Mouse (Mus musculus) intestine, postnatal 0 days (tissue): ENCODE data around the gene Mbnl1. TPM values are rescaled to one million over a fixed set of nuclear protein-coding genes. Genes with fewer than 3 reads are reported as not detected.

Source experiments
- ATAC-seq: fragments of 200-750 bp; cut with Nextera tagmentation; 2 replicates; pipeline ENCODE4 v1.8.0; 2017; ENCODE audit warnings: mild to moderate bottlenecking, moderate TSS enrichment, moderate library complexity
- H3K27ac ChIP-seq: fragments of 300-500 bp; sonication (generic); 2 replicates; pipeline ENCODE4 v1.5.1; 2014; ENCODE audit warnings: mild to moderate bottlenecking, low read depth, low read length, moderate library complexity
- H3K27me3 ChIP-seq: fragments of 300-500 bp; sonication (generic); replicated peaks from 2 replicates; pipeline ENCODE4 v1.6.1; 2014; ENCODE audit warnings: low read length, mixed read lengths; ENCODE audit not compliant: control insufficient read depth, insufficient read depth
- H3K36me3 ChIP-seq: fragments of 300-500 bp; sonication (generic); 2 replicates; pipeline ENCODE4 v1.6.1; 2014; ENCODE audit warnings: mild to moderate bottlenecking, moderate library complexity; ENCODE audit not compliant: control insufficient read depth, insufficient read depth
- H3K4me1 ChIP-seq: fragments of 300-500 bp; sonication (generic); replicated peaks from 2 replicates; pipeline ENCODE4 v1.6.1; 2014; ENCODE audit warnings: antibody characterized with exemption, low read length, mixed read lengths; ENCODE audit not compliant: control insufficient read depth, insufficient read depth
- H3K4me2 ChIP-seq: fragments of 300-500 bp; sonication (generic); replicated peaks from 2 replicates; pipeline ENCODE4 v1.6.1; 2014; ENCODE audit warnings: low read depth, mild to moderate bottlenecking, moderate library complexity
- H3K4me3 ChIP-seq: fragments of 300-500 bp; sonication (generic); 2 replicates; pipeline ENCODE4 v1.5.1; 2014; ENCODE audit warnings: low read depth, low read length
- H3K9ac ChIP-seq: fragments of 300-500 bp; sonication (generic); 2 replicates; pipeline ENCODE4 v1.6.1; 2014; ENCODE audit warnings: mild to moderate bottlenecking, low read depth, low read length
- H3K9me3 ChIP-seq: fragments of 300-500 bp; sonication (generic); 2 replicates; pipeline ENCODE4 v1.6.1; 2016; ENCODE audit warnings: mixed run types; ENCODE audit not compliant: control insufficient read depth
- CTCF ChIP-seq: sonication (generic); IDR thresholded peaks from 2 replicates; pipeline ENCODE4 v1.5.1; 2016; ENCODE audit warnings: low read depth, mild to moderate bottlenecking, control low read depth, antibody characterized with exemption, moderate library complexity
- WGBS: fragments of 180-500 bp; shearing (Covaris S2); extraction: QIAGEN DNeasy Blood & Tissue Kit; methylation state at CpG from one replicate; pipeline ENCODE4 v1.1.7; 2014; 5-methylcytosine and 5-hydroxymethylcytosine counted together
- polyA plus RNA-seq: library from polyadenylated mRNA; unstranded; fragments of >200 nt; fragmentation: Nextera tagmentation; extraction: Ambion mirVana; gene quantifications from 2 replicates; pipeline ENCODE4 v1.2.1, GENCODE M21; 2015

The Mbnl1 gene
- 54.6 and 55.5 TPM in 2 replicates for polyA plus RNA-seq

DNA sequence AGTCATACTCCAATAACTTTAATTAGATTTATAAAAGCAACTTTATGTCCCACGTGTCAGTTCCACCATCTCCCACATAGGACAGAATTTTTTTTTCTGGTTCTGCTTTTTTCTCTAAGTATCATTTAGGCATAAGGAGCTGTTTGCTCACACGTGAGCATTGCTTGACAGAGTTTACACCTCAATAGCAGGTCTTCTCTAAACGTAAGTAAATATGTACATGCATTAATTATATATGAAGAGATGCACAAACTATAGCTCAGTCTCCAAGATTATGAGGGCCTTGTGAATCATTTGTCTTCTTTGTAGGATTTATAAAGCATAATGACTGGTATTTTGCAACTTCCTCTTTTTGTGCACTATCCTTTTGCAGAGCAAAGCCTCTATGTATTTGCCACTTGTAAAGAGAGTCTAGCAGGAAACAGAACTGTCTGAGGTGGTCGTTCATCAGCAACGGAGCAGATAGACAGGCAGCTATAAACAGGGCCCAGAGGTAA, at the start of gene Mbnl1:
Gene Mbnl1 (plus strand): TSS at position 150 of the 497 bp plus-strand sequence.
- 48% methylated on average over 5 of the region's 5 CpGs for WGBS
- Histone ChIP-seq H3K4me2 (no peak within 1 kb of the TSS), H3K9ac (no peak within 1 kb of the TSS), H3K36me3 (no peaks in the 10 kb centered on the region), H3K27me3 (no peaks in the 10 kb centered on the region), H3K4me1 (no peaks in the 10 kb centered on the region), H3K4me3 (no peak within 1 kb of the TSS), H3K9me3 (no peaks in the 10 kb centered on the region), H3K27ac (no peak within 1 kb of the TSS)
- TF ChIP-seq CTCF: no peak
- ATAC-seq: no peak

- no peak for TF ChIP-seq CTCF
- no peak for ATAC-seq
- H3K9ac ChIP-seq: no peak overlapping the region
- 81% methylated on average over 1 of the region's 1 CpGs for WGBS
- H3K4me1 ChIP-seq: no peaks in the 10 kb centered on the region
- no peak overlapping the region for H3K27ac ChIP-seq
- no peaks in the 10 kb centered on the region for H3K36me3 ChIP-seq
- H3K9me3 ChIP-seq: no peaks in the 10 kb centered on the region
- H3K27me3 ChIP-seq: no peaks in the 10 kb centered on the region
- H3K4me3 ChIP-seq: no peak overlapping the region
- H3K4me2 ChIP-seq: no peak overlapping the region
Measured at GRCm38 (mm10) chr3:60424148-60424547, 48.5 kb upstream of the Mbnl1 start.

DNA sequence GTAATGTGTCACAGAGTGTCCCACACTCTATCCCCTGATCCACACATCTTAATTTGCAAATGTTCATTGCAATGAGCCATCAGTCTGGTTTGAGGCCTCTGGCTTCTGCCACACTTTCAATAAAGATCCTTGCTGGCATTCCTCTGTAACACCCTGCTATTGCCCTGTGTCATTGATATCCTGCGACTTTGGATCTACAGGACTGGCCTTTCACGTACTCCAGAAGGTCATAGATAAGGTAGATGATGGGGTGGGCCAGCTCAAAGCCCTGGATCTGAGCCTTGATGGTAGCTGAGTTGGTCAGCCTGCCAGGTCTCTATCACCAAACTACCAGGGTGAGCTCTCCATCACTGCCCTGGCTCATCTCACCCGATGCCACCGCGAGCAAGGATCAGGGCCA, 43.6 kb upstream of the Mbnl1 start:
- Histone ChIP-seq H3K9me3 (no peaks in the 10 kb centered on the region), H3K4me1 (no peaks in the 10 kb centered on the region), H3K36me3 (no peaks in the 10 kb centered on the region), H3K9ac (no peak overlapping the region), H3K4me2 (no peak overlapping the region), H3K4me3 (no peak overlapping the region), H3K27ac (no peak overlapping the region), H3K27me3 (no peaks in the 10 kb centered on the region)
- no peak for ATAC-seq
- TF ChIP-seq CTCF: no peak
- WGBS: 95% methylated on average over 5 of the region's 5 CpGs

DNA sequence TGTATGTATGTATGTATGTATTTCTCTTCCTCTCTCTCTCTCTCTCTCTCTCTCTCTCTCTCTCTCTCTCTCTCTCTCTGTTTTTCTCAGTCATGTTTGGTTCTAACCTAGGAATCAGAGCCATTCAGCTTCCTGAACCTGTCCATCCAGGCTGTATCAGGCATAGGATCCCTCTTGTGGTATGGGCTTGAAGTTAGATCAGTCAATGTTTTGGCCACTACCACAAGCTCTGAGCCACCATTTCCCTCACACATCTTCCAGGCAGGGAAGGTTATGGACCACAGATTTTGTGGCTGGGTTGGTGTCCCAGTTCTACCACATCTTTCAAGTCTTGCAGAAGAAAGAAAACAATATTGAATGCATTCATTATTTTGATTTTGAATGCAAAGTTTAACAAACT, 35.4 kb upstream of the Mbnl1 start:
- Histone ChIP-seq H3K27ac (no peak overlapping the region), H3K4me1 (0 out of 2 replicates have a peak, but pooled peaks cover 5% of the 10 kb centered on the region), H3K4me3 (no peak overlapping the region), H3K9me3 (no peaks in the 10 kb centered on the region), H3K36me3 (no peaks in the 10 kb centered on the region), H3K4me2 (no peak overlapping the region), H3K27me3 (no peaks in the 10 kb centered on the region), H3K9ac (no peak overlapping the region)
- no peak for TF ChIP-seq CTCF
- no peak for ATAC-seq

DNA sequence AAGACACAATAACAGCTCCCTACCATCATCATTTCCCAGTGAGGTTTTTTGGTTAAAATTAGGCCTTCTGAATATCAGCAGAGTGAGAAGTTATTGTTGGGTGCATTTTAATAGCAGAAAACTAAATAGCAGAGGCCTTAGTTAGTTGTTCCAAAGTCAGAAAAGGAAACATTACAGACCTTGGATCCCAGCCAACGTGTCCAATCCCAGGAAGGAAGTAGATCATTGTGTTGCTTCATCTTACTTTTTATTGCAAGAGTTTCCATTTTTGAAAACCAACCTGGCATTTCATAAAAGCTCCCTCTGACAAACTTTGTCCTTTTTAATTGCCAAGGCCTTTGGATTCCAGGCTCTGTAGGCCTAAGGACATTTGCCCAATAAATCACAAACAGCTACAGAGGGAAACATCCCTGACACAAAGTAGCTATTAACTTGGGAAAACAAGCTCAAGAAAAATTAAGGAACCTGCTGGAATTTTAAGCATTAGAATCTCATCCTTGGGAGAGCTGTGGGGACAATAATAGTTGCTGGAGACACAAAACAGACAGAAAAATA, 34.9 kb upstream of the Mbnl1 start:
- Histone ChIP-seq H3K27ac (no peak overlapping the region), H3K9me3 (no peaks in the 10 kb centered on the region), H3K4me3 (no peak overlapping the region), H3K9ac (no peak overlapping the region), H3K27me3 (no peaks in the 10 kb centered on the region), H3K36me3 (no peaks in the 10 kb centered on the region), H3K4me2 (no peak overlapping the region), H3K4me1 (0 out of 2 replicates have a peak, but pooled peaks cover 5% of the 10 kb centered on the region)
- ATAC-seq: no peak
- TF ChIP-seq CTCF: no peak
- 9% methylated on average over 1 of the region's 1 CpGs for WGBS

- 92% methylated on average over 1 of the region's 1 CpGs for WGBS
- ATAC-seq: no peak
- no peaks in the 10 kb centered on the region for H3K27me3 ChIP-seq
Measured at GRCm38 (mm10) chr3:60438715-60439114, 33.9 kb upstream of the Mbnl1 start.

More at GRCm38 (mm10) chr3:60438715-60439114, 33.9 kb upstream of the Mbnl1 start:
- TF ChIP-seq CTCF: no peak
- H3K27ac ChIP-seq: no peak overlapping the region
- no peaks in the 10 kb centered on the region for H3K9me3 ChIP-seq
- H3K4me2 ChIP-seq: no peak overlapping the region
- no peak overlapping the region for H3K4me3 ChIP-seq
- no peaks in the 10 kb centered on the region for H3K36me3 ChIP-seq
- no peak overlapping the region for H3K9ac ChIP-seq
- 0 out of 2 replicates have a peak, but pooled peaks cover 5% of the 10 kb centered on the region for H3K4me1 ChIP-seq
